Mouse (Mus musculus): Measurements from ENCODE around the gene Mpnd.

Gene Mpnd

GRCm38 (mm10) chr17:55986030-55986961, 19.2 kb upstream of the Mpnd start, which contains the start of gene Fsd1:
TSS of gene Fsd1 (plus strand) at chr17:55986509.
- DNase-seq (ENCODE audit: low read depth, low spot score) = peak; percentile 73

DNA sequence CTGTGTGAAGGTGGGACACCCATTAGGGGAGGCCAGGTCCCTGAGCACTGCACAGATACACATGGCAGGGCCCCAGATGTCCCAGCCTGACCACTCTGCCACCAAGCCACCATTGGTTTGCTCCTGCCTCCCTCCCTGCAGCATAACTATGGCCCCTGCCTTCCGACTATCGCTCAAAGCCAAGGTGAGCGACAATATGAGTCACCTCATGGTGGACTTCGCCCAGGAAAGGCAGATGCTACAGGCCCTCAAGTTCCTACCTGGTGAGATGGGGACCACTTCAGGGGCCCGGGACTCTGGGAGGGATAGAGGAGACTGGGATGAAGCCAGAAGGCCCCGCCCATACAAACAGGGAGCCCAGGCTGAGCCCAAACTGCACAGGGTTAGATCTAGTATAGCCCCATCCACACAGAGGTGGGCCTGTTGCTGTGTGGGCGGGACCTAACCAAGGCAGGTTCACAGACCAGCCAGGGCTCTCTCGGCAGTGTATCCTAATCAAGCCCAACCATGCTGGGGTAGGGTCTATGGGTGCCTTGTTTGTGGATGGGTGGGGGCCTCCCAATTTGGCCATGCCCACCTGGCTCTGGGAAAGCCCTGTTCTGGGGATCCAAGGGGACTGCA, 15.1 kb upstream of the Mpnd start:
- DNase-seq (ENCODE audit: low read depth, low spot score) = no peak

- DNase-seq (ENCODE audit: low read depth, low spot score) = no peak
Measured at GRCm38 (mm10) chr17:55996007-55996406, 9.5 kb upstream of the Mpnd start.

DNA sequence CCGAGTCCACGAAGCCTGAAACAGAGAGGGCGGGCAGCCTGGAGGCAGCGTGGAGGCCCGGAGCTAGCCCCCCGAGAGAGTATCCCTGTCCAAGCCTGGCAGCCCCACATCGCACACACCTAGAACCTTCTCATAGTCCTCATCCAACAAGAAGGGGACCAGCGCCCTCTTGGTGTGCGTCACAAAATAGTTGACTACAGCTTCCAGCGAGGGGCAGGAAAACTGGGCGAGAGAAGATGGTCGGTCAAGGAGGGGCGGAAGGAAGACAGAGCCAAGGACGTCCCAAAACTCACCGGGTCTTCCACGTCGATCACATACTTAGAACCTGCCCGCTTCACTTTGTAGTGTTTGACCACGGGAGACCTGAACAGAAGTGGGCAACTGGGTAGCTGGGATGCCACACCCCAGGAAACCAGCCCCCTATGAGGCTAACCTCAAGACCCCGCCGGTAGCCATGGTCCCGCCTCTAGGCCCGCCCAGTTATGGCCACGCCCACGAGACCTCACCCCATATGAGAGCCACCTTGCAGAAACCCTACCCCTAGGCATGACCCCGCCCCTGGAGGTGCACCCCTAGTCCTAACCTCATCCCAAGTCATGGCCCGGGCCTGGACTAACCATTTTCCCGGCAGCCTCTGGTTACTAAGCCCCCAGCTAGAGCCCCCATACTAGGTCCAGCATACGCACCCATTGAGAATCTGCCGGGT, 5.6 kb upstream of the Mpnd start:
- no peak for DNase-seq (ENCODE audit: low read depth, low spot score)

DNA sequence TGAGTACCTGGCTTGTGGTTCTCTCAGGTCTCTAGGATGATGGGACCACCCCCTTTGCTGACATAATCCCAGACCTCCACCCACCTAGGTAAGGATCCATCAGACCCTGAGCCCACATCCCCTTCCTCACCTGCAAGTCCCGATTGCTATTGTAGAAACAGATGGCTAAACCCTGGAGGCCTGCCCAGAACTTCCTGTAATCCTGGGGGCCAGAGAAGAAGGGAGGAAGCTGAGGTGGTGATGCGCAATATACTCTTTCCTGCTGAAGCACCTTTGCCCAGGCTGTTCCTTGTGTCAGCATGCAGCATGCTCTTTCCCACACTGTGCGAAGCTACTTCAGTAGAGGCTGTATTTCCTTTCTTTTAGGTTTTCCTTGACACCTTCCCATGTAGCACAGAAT, 2.5 kb upstream of the Mpnd start:
- DNase-seq (ENCODE audit: low read depth, low spot score) = no peak

- no peak for DNase-seq (ENCODE audit: low read depth, low spot score)
Measured at GRCm38 (mm10) chr17:56006956-56007355, 1.4 kb downstream of the Mpnd start.

DNA sequence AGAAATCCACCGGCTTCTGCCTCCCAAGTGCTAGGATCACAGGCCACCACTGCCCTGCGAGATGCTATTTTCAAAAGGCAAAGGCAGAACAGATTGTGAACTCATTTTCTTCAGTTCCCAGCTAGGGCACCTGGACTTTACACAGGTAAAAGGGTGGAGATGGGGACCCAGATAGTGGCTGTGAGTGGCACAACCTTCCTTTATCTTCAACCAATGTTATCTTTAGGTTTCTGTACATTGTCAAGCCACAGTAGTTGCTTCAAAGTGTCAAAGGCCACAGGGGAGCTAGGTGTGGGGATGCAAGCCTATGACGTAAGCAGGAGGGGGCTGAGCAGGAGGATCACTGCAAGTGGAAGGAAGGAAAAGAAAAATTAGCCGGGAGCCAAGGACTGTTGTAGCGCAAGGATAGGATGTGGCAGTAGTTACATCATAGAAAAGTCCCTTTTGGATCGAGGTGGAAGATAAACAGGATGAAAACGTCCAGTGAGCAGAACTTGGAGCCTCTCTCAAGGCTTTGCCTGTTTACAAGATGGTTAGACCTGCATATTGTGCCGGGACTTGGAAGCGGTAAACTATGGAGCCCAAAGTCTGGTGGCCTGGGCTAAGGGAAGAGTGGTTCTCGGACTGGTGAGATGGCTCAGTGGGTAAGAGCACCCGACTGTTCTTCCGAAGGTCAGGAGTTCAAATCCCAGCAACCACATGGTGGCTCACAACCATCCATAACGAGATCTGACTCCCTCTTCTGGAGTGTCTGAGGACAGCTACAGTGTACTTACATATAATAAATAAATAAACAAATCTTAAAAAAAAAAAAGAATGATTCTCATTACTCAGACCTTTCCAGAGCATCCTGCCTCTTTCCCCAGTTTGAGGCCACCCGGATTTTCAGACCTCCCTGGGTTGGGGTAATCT, 2.2 kb downstream of the Mpnd start:
- DNase-seq (ENCODE audit: low read depth, low spot score) = no peak

DNA sequence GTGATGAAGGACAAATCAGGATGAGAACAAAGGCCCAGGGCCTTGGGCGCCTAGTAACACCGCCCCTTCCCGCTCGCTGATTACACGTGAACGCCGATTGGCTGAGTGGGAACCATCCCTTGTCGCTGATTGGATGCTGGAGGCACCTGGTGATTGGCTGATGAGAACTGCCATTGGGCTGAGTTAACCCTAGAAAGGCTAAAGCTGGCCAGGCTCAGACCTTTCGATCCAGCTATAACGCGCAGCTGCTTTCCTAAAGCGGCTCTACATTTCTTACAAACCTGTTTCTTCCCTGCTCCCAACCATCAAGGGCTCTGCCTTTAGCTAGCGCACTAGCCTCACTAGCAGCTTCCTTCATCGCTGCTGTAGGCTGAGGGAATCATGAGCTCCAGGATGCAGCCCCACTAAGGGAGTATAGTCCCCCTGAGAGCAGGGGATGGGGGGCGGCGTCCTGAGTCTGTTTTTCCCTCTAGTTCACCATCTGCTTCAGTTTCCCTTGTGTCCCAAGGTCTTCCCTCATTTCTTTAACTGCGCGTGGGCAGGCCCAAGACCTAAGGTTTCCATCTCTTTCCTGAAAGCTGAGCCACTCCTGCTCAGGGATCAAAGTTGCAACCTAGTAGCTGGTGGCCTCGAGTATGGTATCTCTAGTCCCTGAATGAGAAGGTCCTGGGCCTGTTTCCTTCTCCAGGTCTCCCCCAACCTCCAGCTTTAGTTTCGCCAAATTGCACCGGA, 3.0 kb downstream of the Mpnd start:
- peak; percentile 98 for DNase-seq (ENCODE audit: low read depth, low spot score)

DNA sequence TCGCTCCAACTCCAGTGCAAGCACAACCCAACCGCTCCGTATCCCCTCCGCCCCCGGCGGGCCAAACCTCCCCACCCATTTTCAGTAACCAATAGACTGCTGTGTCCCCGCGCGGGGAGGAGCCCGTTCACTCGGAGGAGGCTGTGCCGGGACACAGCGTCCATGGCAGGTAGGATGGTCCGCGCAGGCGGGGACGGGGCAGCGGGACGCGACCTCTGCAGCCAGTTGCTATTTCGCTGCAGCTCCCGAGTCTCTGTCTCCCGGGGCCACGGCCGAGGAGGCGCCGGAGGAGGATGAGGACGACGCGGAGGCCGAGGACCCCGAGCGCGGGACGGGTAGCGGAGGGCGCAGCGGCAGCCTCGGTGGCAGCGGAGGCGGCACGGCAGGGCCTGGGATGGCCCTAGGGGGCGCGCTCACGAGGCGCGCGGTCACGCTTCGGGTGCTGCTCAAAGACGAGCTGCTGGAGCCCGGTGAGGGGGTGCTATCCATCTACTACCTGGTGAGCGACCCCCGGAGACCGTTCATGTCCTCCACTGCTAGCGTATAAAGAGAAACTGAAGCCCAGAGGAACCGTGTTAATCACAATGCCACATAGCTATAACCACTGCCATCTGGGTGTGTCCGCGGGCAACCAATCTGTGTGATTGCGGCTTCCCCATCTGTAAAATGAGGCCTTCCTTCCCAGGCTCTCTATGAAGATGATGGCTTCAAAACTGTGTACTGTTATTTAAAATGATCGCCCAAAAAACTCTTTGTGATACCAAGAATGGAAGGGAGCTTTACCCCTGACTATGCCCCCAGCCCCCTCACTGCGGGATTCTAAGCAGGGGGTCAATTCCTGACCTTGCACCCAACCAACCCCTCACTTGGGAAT, 3.8 kb downstream of the Mpnd start:
- DNase-seq (ENCODE audit: low read depth, low spot score) = peak; percentile 86

- DNase-seq (ENCODE audit: low read depth, low spot score) = no peak
Measured at GRCm38 (mm10) chr17:56009962-56010240, 4.4 kb downstream of the Mpnd start.

DNA sequence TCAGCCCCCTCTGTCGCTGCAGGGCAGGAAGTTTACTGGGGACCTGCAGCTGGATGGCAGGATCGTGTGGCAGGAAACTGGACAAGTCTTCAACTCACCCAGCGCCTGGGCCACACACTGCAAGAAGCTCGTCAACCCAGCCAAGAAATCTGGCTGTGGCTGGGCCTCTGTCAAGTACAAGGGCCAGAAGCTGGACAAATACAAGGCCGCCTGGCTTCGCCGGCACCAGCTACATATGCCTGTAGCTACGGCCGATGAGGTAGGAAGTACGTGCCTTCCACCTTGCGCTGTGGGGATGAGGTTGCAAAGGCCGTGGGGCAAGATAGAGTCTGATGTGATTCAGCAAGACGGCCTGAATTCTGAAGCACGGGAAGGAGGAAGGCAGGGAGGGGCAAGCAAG, 4.7 kb downstream of the Mpnd start:
- no peak for DNase-seq (ENCODE audit: low read depth, low spot score)

DNA sequence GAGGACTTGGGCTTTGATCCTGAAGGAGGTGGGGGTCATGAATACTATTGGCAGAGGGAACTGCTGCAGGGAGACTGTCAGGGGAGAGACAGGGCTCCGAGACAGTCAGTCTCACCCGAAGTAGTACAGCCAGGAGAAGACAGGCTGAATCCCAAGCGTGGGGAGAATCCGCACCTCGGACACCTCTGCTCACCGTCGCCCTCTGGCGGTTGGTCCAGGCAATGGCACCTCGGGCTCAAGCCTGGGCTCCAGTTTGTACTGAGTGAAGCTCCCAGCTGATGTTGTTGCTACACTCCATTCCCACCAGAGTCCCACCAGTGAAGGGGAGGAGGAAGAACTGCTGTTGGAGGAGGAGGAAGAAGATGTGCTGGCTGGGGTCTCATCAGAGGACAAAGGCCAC, 5.2 kb downstream of the Mpnd start:
- DNase-seq (ENCODE audit: low read depth, low spot score) = no peak

DNA sequence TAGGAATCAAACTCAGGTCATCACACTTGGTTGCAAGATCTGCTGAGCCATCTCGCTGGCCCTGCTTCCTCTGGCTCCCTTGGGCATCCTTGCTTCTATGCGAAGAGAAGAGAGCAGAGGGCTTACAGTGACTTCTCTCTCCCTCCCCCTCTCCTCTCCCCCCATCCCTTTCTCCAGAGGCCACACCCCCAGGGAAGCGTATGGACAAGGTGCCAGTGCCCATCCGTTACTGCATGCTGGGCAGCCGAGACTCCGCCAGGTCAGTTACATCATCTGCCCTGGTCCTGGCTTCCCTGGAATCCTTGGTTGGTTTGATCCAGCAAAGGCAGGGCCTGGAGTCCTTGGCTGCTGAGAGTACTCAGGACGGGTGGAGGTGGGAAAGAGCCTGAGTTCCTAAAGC, 5.9 kb downstream of the Mpnd start:
- no peak for DNase-seq (ENCODE audit: low read depth, low spot score)

DNA sequence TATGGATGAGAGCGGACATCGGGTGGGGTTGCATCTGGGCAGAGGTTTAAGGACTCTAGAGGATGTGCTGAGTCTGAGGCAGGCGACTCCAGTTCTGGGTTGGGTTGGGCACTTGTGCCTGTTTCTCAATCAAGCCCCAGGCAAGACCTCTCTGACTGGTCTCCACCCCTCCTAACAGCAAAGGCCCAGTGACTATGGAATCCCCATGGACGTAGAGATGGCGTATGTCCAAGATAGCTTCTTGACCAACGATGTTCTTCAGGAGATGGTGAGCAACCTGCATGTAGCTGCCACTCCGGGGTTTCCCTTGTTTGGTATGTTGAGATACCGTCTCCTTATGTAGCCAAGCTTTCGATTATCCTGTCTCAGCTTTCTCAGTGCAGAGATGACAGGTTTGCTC, 9.8 kb downstream of the Mpnd start:
- no peak for DNase-seq (ENCODE audit: low read depth, low spot score)

- DNase-seq (ENCODE audit: low read depth, low spot score) = no peak
Measured at GRCm38 (mm10) chr17:56016382-56016781, 10.9 kb downstream of the Mpnd start.

- DNase-seq (ENCODE audit: low read depth, low spot score) = no peak
Measured at GRCm38 (mm10) chr17:56016793-56017785, 11.6 kb downstream of the Mpnd start.

DNA sequence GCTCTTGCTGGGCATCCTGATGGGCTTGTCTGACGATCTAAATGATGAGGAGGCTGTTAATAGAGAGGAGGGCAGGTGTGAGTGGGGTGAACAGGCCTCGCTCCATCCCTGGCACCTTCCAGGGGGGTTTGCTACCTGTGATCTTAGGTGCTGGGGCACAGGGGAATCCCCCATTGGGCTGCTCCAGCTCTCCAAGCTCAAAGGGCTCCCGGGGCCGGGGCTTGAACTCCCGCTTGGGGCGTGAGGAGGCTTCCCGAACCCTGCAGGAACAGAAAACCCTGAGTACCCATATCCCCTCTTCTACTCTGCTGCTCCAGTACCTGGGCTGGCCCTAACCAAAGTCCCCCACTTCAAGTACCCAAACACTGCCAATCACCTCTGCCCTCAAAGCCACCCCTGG, 12.3 kb downstream of the Mpnd start:
- no peak for DNase-seq (ENCODE audit: low read depth, low spot score)

DNA sequence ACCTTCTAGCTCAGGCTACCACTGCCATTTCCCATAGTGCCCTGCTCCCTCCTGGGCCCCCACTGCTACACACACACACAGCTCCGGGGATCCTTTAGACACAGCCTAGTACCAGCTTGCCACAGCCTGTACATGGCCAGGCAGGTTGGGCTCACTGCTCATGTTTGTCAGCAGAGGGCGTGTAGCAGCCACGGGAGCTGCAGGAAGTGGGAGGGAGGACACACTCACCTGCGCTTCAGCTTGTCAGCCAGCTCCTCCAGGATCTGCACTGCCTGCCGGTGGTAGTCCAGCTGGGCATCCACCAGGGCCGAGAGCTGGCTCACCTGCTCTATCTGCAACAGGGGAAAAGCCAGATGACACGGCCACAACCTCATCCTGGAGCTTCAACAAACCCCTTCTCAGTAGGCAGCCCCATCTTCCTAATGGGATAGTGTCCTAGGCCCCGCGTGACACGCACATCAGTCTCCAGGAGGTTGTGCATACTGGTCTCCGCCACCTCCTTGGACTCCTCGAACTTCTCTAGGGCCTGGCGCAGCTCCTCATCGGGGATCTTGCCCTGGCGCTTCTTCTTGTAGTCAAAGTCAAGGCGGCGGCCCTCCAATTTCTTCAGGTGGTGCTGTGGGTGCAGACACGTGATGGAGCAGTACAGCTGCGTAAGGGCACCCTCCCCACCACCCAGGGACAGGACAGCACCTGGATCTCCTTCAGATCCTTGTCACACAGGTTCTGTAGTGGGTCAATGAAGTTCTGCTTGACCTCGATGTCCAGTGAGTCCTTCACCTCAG, 13.0 kb downstream of the Mpnd start:
- DNase-seq (ENCODE audit: low read depth, low spot score) = no peak

Measured in brain, embryonic 18.5 days (tissue).